Mouse (Mus musculus) forebrain, postnatal 0 days (tissue): ENCODE measurements around the gene Gm5089. TPM values are rescaled to one million over a fixed set of nuclear protein-coding genes. Genes with fewer than 3 reads are reported as not detected.
A peak's percentile ranks its signal among the peaks of the same experiment; 100 is the strongest.
"Not testable (repeated sequence)": the region's sequence is repeated elsewhere in the genome, so short reads cannot be mapped to it uniquely, and the experiment has no call there.

Experiments
- ATAC-seq: fragments of 200-750 bp; cut with Nextera tagmentation; 2 replicates; pipeline ENCODE4 v1.8.0; 2017; ENCODE audit warnings: mild to moderate bottlenecking, moderate library complexity
- DNase-seq: peaks from one replicate; pipeline ENCODE4 v3.0.0-alpha.2; 2015
- H3K27ac ChIP-seq: fragments of 300-500 bp; sonication (generic); 2 replicates; pipeline ENCODE4 v1.5.1; 2014; ENCODE audit warnings: low read depth, mild to moderate bottlenecking, antibody characterized with exemption, low read length, moderate library complexity, mixed read lengths
- H3K27me3 ChIP-seq: fragments of 300-500 bp; sonication (generic); 2 replicates; pipeline ENCODE4 v1.6.1; 2014; ENCODE audit warnings: mild to moderate bottlenecking, low read length, mixed read lengths; ENCODE audit not compliant: insufficient read depth
- H3K36me3 ChIP-seq: fragments of 300-500 bp; sonication (generic); 2 replicates; pipeline ENCODE4 v1.6.1; 2014; ENCODE audit warnings: mild to moderate bottlenecking, moderate library complexity; ENCODE audit not compliant: insufficient read depth
- H3K4me1 ChIP-seq: fragments of 300-500 bp; sonication (generic); 2 replicates; pipeline ENCODE4 v1.6.1; 2014; ENCODE audit warnings: antibody characterized with exemption; ENCODE audit not compliant: insufficient read depth
- H3K4me2 ChIP-seq: fragments of 300-500 bp; sonication (generic); 2 replicates; pipeline ENCODE4 v1.6.1; 2014; ENCODE audit warnings: low read depth, mild to moderate bottlenecking, moderate library complexity
- H3K4me3 ChIP-seq: fragments of 300-500 bp; sonication (generic); 2 replicates; pipeline ENCODE4 v1.5.1; 2014; ENCODE audit warnings: low read depth, low read length, mixed read lengths
- H3K9ac ChIP-seq: fragments of 300-500 bp; sonication (generic); 2 replicates; pipeline ENCODE4 v1.6.1; 2014; ENCODE audit warnings: mild to moderate bottlenecking
- H3K9me3 ChIP-seq: fragments of 300-500 bp; sonication (generic); 2 replicates; pipeline ENCODE4 v1.6.1; 2016; ENCODE audit warnings: low read length
- CTCF ChIP-seq: sonication (generic); IDR thresholded peaks from 2 replicates; pipeline ENCODE4 v1.5.1; 2016; ENCODE audit warnings: antibody characterized with exemption, control low read depth, low read depth
- WGBS: fragments of 180-500 bp; shearing (Covaris S2); extraction: QIAGEN DNeasy Blood & Tissue Kit; methylation state at CpG from one replicate; pipeline ENCODE4 v1.1.7; 2014; 5-methylcytosine and 5-hydroxymethylcytosine counted together
- polyA plus RNA-seq: library from polyadenylated mRNA; unstranded; fragments of >200 nt; fragmentation: Nextera tagmentation; extraction: Ambion mirVana; gene quantifications from 2 replicates; pipeline ENCODE4 v1.2.1, GENCODE M21; 2015
- total RNA-seq: library from RNA; depleted of rRNA; stranded (reverse); fragments of >200 nt; gene quantifications from 2 replicates; pipeline ENCODE4 v1.2.3, GENCODE M21; 2014

Gene Gm5089
- total and polyA plus RNA-seq, 2 experiments from 2014 or later = 0.12 to 0.33 TPM

GRCm38 (mm10) chr14:122467926-122468841 lies 17.3 kb upstream of the Gm5089 start:
- H3K4me2 ChIP-seq = peak overlapping the region; percentile 33
- 0 out of 2 replicates have a peak, but pooled peaks cover 5% of the 10 kb centered on the region for H3K4me1 ChIP-seq
- H3K27ac ChIP-seq = no peak overlapping the region
- H3K9me3 ChIP-seq = no peaks in the 10 kb centered on the region
- peaks cover 58% of the 10 kb centered on the region for H3K27me3 ChIP-seq
- TF ChIP-seq CTCF = no peak
- ATAC-seq = no peak
- no peak overlapping the region for H3K4me3 ChIP-seq
- WGBS = 27% methylated on average over 23 of the region's 23 CpGs
- H3K9ac ChIP-seq = no peak overlapping the region
- H3K36me3 ChIP-seq = no peaks in the 10 kb centered on the region
- peak; percentile 49 for DNase-seq

- H3K27me3 ChIP-seq = peaks cover 70% of the 10 kb centered on the region
- 62% methylated on average over 7 of the region's 7 CpGs for WGBS
- H3K27ac ChIP-seq = no peak overlapping the region
- TF ChIP-seq CTCF = no peak
- H3K36me3 ChIP-seq = no peaks in the 10 kb centered on the region
- DNase-seq (peak; percentile 27), ATAC-seq (no peak)
- no peak overlapping the region for H3K4me3 ChIP-seq
- 0 out of 2 replicates have a peak, but pooled peaks cover 5% of the 10 kb centered on the region for H3K4me1 ChIP-seq
- H3K4me2 ChIP-seq = no peak overlapping the region
- H3K9me3 ChIP-seq = no peaks in the 10 kb centered on the region
- H3K9ac ChIP-seq = no peak overlapping the region
These were observed 15.9 kb upstream of the Gm5089 start for GRCm38 (mm10) chr14:122466756-122467362.

- no peaks in the 10 kb centered on the region for H3K9me3 ChIP-seq
- no peaks in the 10 kb centered on the region for H3K36me3 ChIP-seq
- DNase-seq = no peak
- ATAC-seq = no peak
- TF ChIP-seq CTCF = no peak
- 36% methylated on average over 13 of the region's 13 CpGs for WGBS
- no peak overlapping the region for H3K27ac ChIP-seq
- peaks cover 73% of the 10 kb centered on the region for H3K27me3 ChIP-seq
- H3K4me3 ChIP-seq = peak overlapping the region; percentile 48
- no peak overlapping the region for H3K9ac ChIP-seq
- 0 out of 2 replicates have a peak, but pooled peaks cover 5% of the 10 kb centered on the region for H3K4me1 ChIP-seq
- peak overlapping the region; percentile 69 for H3K4me2 ChIP-seq
These were observed 15.1 kb upstream of the Gm5089 start for GRCm38 (mm10) chr14:122465931-122466490.

GRCm38 (mm10) chr14:122464763-122465741 lies 14.1 kb upstream of the Gm5089 start, which contains the start of gene Zic5:
Zic5 (minus strand) TSS chr14:122465677.
- peak within 1 kb of the TSS; percentile 48 for H3K4me3 ChIP-seq
- no peaks in the 10 kb centered on the region for H3K36me3 ChIP-seq
- DNase-seq (peak; percentile 78), ATAC-seq (peak; percentile 80)
- TF ChIP-seq CTCF = no peak
- 2% methylated on average over 55 of the region's 62 CpGs for WGBS
- H3K4me2 ChIP-seq = peak within 1 kb of the TSS; percentile 69
- peak within 1 kb of the TSS; percentile 81 for H3K27ac ChIP-seq
- peak within 1 kb of the TSS; percentile 50 for H3K9ac ChIP-seq
- H3K9me3 ChIP-seq = no peaks in the 10 kb centered on the region
- H3K27me3 ChIP-seq = peaks cover 72% of the 10 kb centered on the region
- 0 out of 2 replicates have a peak, but pooled peaks cover 5% of the 10 kb centered on the region for H3K4me1 ChIP-seq

GRCm38 (mm10) chr14:122464351-122464762 lies 13.4 kb upstream of the Gm5089 start:
- peak overlapping the region; percentile 50 for H3K9ac ChIP-seq
- WGBS = 1% methylated on average over 39 of the region's 62 CpGs
- no peaks in the 10 kb centered on the region for H3K9me3 ChIP-seq
- 0 out of 2 replicates have a peak, but pooled peaks cover 5% of the 10 kb centered on the region for H3K4me1 ChIP-seq
- H3K36me3 ChIP-seq = no peaks in the 10 kb centered on the region
- ATAC-seq (peak; percentile 25; the same call in 1 of the 2 replicates), DNase-seq (no peak)
- peak overlapping the region; percentile 48 for H3K4me3 ChIP-seq
- TF ChIP-seq CTCF = no peak
- H3K4me2 ChIP-seq = peak overlapping the region; percentile 69
- H3K27ac ChIP-seq = peak overlapping the region; percentile 81
- H3K27me3 ChIP-seq = peaks cover 66% of the 10 kb centered on the region

GRCm38 (mm10) chr14:122463734-122464341 lies 12.9 kb upstream of the Gm5089 start:
- WGBS = 1% methylated on average over 55 of the region's 58 CpGs
- peaks cover 62% of the 10 kb centered on the region for H3K27me3 ChIP-seq
- peak; percentile 34 for DNase-seq
- peak overlapping the region; percentile 69 for H3K4me2 ChIP-seq
- peak; percentile 36 for ATAC-seq
- not testable (repeated sequence) for H3K36me3 ChIP-seq, H3K4me1 ChIP-seq, H3K9me3 ChIP-seq
- peak overlapping the region; percentile 81 for H3K27ac ChIP-seq
- peak overlapping the region; percentile 48 for H3K4me3 ChIP-seq
- H3K9ac ChIP-seq = peak overlapping the region; percentile 50
